Mouse (Mus musculus): ENCODE measurements around the gene Gm49384. TPM values are rescaled to one million over a fixed set of nuclear protein-coding genes. Genes with fewer than 3 reads are reported as not detected.

The Gm49384 gene
- polyA plus RNA-seq, 1 experiment from 2014 or later, result 29.5 TPM

GRCm38 (mm10) chr12:69216587-69216986 is 12.5 kb upstream of the Gm49384 start:
- H3K36me3 ChIP-seq, result peaks cover 95% of the 10 kb centered on the region
- no peaks in the 10 kb centered on the region for H3K9me3 ChIP-seq
- H3K4me3 ChIP-seq, result no peak overlapping the region
- H3K4me1 ChIP-seq, result no peaks in the 10 kb centered on the region
- H3K27ac ChIP-seq, result no peak overlapping the region
- DNase-seq (ENCODE audit: low spot score), result peak; percentile 22
- WGBS, result 88% methylated on average over 7 of the region's 7 CpGs
- H3K27me3 ChIP-seq (ENCODE audit: insufficient read depth, poor library complexity, severe bottlenecking), result no peaks in the 10 kb centered on the region

GRCm38 (mm10) chr12:69215000-69215785 is 11.1 kb upstream of the Gm49384 start:
- H3K27ac ChIP-seq, result no peak overlapping the region
- DNase-seq (ENCODE audit: low spot score), result peak; percentile 28
- H3K4me3 ChIP-seq, result no peak overlapping the region
- no peaks in the 10 kb centered on the region for H3K9me3 ChIP-seq
- no peaks in the 10 kb centered on the region for H3K4me1 ChIP-seq
- H3K27me3 ChIP-seq (ENCODE audit: insufficient read depth, poor library complexity, severe bottlenecking), result no peaks in the 10 kb centered on the region
- WGBS, result 89% methylated on average over 3 of the region's 3 CpGs
- H3K36me3 ChIP-seq, result peaks cover 89% of the 10 kb centered on the region

- Histone ChIP-seq H3K4me3 (no peak overlapping the region), H3K9me3 (no peaks in the 10 kb centered on the region), H3K4me1 (no peaks in the 10 kb centered on the region), H3K36me3 (peaks cover 89% of the 10 kb centered on the region), H3K27ac (no peak overlapping the region), H3K27me3 (ENCODE audit: insufficient read depth, poor library complexity, severe bottlenecking) (no peaks in the 10 kb centered on the region)
- 93% methylated on average over 7 of the region's 7 CpGs for WGBS
- DNase-seq (ENCODE audit: low spot score), result peak; percentile 43
Observed at GRCm38 (mm10) chr12:69214393-69214792, 10.3 kb upstream of the Gm49384 start.

GRCm38 (mm10) chr12:69213186-69213777 is 9.2 kb upstream of the Gm49384 start:
- Histone ChIP-seq H3K27me3 (ENCODE audit: insufficient read depth, poor library complexity, severe bottlenecking) (no peaks in the 10 kb centered on the region), H3K4me1 (no peaks in the 10 kb centered on the region), H3K36me3 (peaks cover 88% of the 10 kb centered on the region), H3K4me3 (no peak overlapping the region), H3K9me3 (no peaks in the 10 kb centered on the region), H3K27ac (no peak overlapping the region)
- peak; percentile 66 for DNase-seq (ENCODE audit: low spot score)
- WGBS, result 91% methylated on average over 13 of the region's 13 CpGs

GRCm38 (mm10) chr12:69211057-69211456 is 7.0 kb upstream of the Gm49384 start:
- Histone ChIP-seq H3K9me3 (no peaks in the 10 kb centered on the region), H3K36me3 (peaks cover 84% of the 10 kb centered on the region), H3K27me3 (ENCODE audit: insufficient read depth, poor library complexity, severe bottlenecking) (no peaks in the 10 kb centered on the region), H3K27ac (no peak overlapping the region), H3K4me3 (no peak overlapping the region), H3K4me1 (no peaks in the 10 kb centered on the region)
- DNase-seq (ENCODE audit: low spot score), result peak; percentile 66
- 71% methylated on average over 5 of the region's 5 CpGs for WGBS

GRCm38 (mm10) chr12:69210056-69210979 is 6.3 kb upstream of the Gm49384 start:
- Histone ChIP-seq H3K4me3 (no peak overlapping the region), H3K9me3 (no peaks in the 10 kb centered on the region), H3K27me3 (ENCODE audit: insufficient read depth, poor library complexity, severe bottlenecking) (no peaks in the 10 kb centered on the region), H3K27ac (no peak overlapping the region), H3K4me1 (no peaks in the 10 kb centered on the region), H3K36me3 (peaks cover 79% of the 10 kb centered on the region)
- 89% methylated on average over 18 of the region's 18 CpGs for WGBS
- DNase-seq (ENCODE audit: low spot score), result peak; percentile 68

- 84% methylated on average over 2 of the region's 2 CpGs for WGBS
- H3K36me3 ChIP-seq, result peaks cover 66% of the 10 kb centered on the region
Observed at GRCm38 (mm10) chr12:69208520-69208919, 4.5 kb upstream of the Gm49384 start.

GRCm38 (mm10) chr12:69207926-69208325 is 3.9 kb upstream of the Gm49384 start:
- H3K9me3 ChIP-seq, result no peaks in the 10 kb centered on the region
- peak; percentile 61 for DNase-seq (ENCODE audit: low spot score)
- no peak overlapping the region for H3K4me3 ChIP-seq
- no peaks in the 10 kb centered on the region for H3K4me1 ChIP-seq
- no peak overlapping the region for H3K27ac ChIP-seq
- H3K36me3 ChIP-seq, result peaks cover 65% of the 10 kb centered on the region
- 97% methylated on average over 7 of the region's 7 CpGs for WGBS
- no peaks in the 10 kb centered on the region for H3K27me3 ChIP-seq (ENCODE audit: insufficient read depth, poor library complexity, severe bottlenecking)

More at GRCm38 (mm10) chr12:69208520-69208919, 4.5 kb upstream of the Gm49384 start:
- no peak overlapping the region for H3K4me3 ChIP-seq
- no peak overlapping the region for H3K27ac ChIP-seq
- no peaks in the 10 kb centered on the region for H3K4me1 ChIP-seq
- DNase-seq (ENCODE audit: low spot score), result no peak
- no peaks in the 10 kb centered on the region for H3K27me3 ChIP-seq (ENCODE audit: insufficient read depth, poor library complexity, severe bottlenecking)
- H3K9me3 ChIP-seq, result no peaks in the 10 kb centered on the region

GRCm38 (mm10) chr12:69207396-69207795 is 3.3 kb upstream of the Gm49384 start:
- Histone ChIP-seq H3K27me3 (ENCODE audit: insufficient read depth, poor library complexity, severe bottlenecking) (no peaks in the 10 kb centered on the region), H3K4me3 (no peak overlapping the region), H3K4me1 (no peaks in the 10 kb centered on the region), H3K9me3 (no peaks in the 10 kb centered on the region), H3K36me3 (peaks cover 66% of the 10 kb centered on the region), H3K27ac (no peak overlapping the region)
- WGBS, result 88% methylated on average over 8 of the region's 8 CpGs
- peak; percentile 36 for DNase-seq (ENCODE audit: low spot score)

GRCm38 (mm10) chr12:69198985-69199384 is 5.1 kb downstream of the Gm49384 start:
- no peaks in the 10 kb centered on the region for H3K9me3 ChIP-seq
- DNase-seq (ENCODE audit: low spot score), result no peak
- H3K36me3 ChIP-seq, result peaks cover 41% of the 10 kb centered on the region
- H3K4me1 ChIP-seq, result peaks cover 24% of the 10 kb centered on the region
- no peak overlapping the region for H3K27ac ChIP-seq
- no peak overlapping the region for H3K4me3 ChIP-seq
- H3K27me3 ChIP-seq (ENCODE audit: insufficient read depth, poor library complexity, severe bottlenecking), result no peaks in the 10 kb centered on the region

GRCm38 (mm10) chr12:69198164-69198535 is 5.9 kb downstream of the Gm49384 start, which contains the start of gene Dnaaf2:
Gene Dnaaf2, minus strand, starts transcription at chr12:69198429.
- WGBS, result under 1% methylated on average over 18 of the region's 18 CpGs
- DNase-seq (ENCODE audit: low spot score), result peak; percentile 92
- no peaks in the 10 kb centered on the region for H3K27me3 ChIP-seq (ENCODE audit: insufficient read depth, poor library complexity, severe bottlenecking)
- H3K9me3 ChIP-seq, result no peaks in the 10 kb centered on the region
- H3K36me3 ChIP-seq, result peaks cover 35% of the 10 kb centered on the region
- peak within 1 kb of the TSS; percentile 94 for H3K27ac ChIP-seq
- peaks cover 24% of the 10 kb centered on the region for H3K4me1 ChIP-seq
- peak within 1 kb of the TSS; percentile 96 for H3K4me3 ChIP-seq

GRCm38 (mm10) chr12:69197378-69198163 is 6.5 kb downstream of the Gm49384 start:
- Histone ChIP-seq H3K9me3 (no peaks in the 10 kb centered on the region), H3K27me3 (ENCODE audit: insufficient read depth, poor library complexity, severe bottlenecking) (no peaks in the 10 kb centered on the region), H3K4me1 (peaks cover 24% of the 10 kb centered on the region), H3K27ac (peak overlapping the region; percentile 94), H3K4me3 (peak overlapping the region; percentile 96), H3K36me3 (peaks cover 30% of the 10 kb centered on the region)
- under 1% methylated on average over 91 of the region's 94 CpGs for WGBS
- DNase-seq (ENCODE audit: low spot score), result peak; percentile 82

Measured in heart, embryonic 10.5 days (tissue).